Mouse (Mus musculus): ENCODE results near the gene Mmrn2.

DNA sequence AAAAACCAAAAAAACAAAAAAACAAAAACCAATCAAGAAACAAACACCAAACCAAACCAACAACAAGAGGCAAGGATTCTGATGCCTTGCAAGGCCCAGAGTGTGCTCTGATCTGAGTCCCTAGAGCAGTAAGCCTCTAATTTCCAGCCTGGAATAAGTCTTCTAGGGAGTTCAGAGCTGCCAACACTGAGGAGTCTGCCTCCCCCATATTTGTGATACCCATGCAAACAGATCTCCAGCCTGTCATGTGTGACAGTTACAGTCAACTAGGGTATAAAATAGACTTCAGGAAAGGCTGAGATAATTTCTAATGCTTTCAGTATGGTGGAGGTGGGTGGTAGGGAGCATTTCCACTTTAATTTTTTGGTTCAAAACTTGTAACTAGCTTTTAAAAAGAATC, 69.7 kb downstream of the Mmrn2 start:
- TF ChIP-seq CTCF (IDR thresholded peaks at IDR 0.05; ENCODE audit: insufficient read depth, low read depth, low read length) (no peak), POLR2A (IDR thresholded peaks at IDR 0.05; ENCODE audit: insufficient read depth, low read depth, low read length) (no peak)

Measured in olfactory bulb, adult 2 months (tissue).